Mouse (Mus musculus) left cerebral cortex, adult 8-10 months (tissue): ENCODE measurements around the gene Ehbp1. TPM values are rescaled to one million over a fixed set of nuclear protein-coding genes. Genes with fewer than 3 reads are reported as not detected.

ENCODE experiments used
- DNase-seq, 2 experiments: peaks; one replicate each; pipeline ENCODE4 v3.0.0; 2022; ENCODE audit warnings: low spot score in 2 of 2
- total RNA-seq, 4 experiments: library from RNA; stranded (reverse); gene quantifications; 2 replicates each; pipeline ENCODE4 v1.2.4; 2022

The Ehbp1 gene
- total RNA-seq, 4 experiments from 2014 or later = 49.0 to 58.4 (median 53.7) TPM

GRCm38 (mm10) chr11:22061660-22062059, 280.4 kb downstream of the Ehbp1 start:
- no peak for DNase-seq

- no peak for DNase-seq
Observed at GRCm38 (mm10) chr11:22057538-22057937, 284.6 kb downstream of the Ehbp1 start.

GRCm38 (mm10) chr11:22055908-22056307, 286.2 kb downstream of the Ehbp1 start:
- no peak for DNase-seq

GRCm38 (mm10) chr11:22053034-22053668, 288.9 kb downstream of the Ehbp1 start:
- no peak for DNase-seq

GRCm38 (mm10) chr11:22050864-22051263, 291.2 kb downstream of the Ehbp1 start:
- DNase-seq = no peak

GRCm38 (mm10) chr11:22039854-22040426, 302.2 kb downstream of the Ehbp1 start:
- no peak for DNase-seq

GRCm38 (mm10) chr11:22034564-22035105, 307.5 kb downstream of the Ehbp1 start:
- DNase-seq = no peak

- DNase-seq = no peak
Observed at GRCm38 (mm10) chr11:22033582-22033981, 308.5 kb downstream of the Ehbp1 start.

- no peak for DNase-seq
Observed at GRCm38 (mm10) chr11:22020602-22021001, 321.5 kb downstream of the Ehbp1 start.

GRCm38 (mm10) chr11:22017444-22017843, 324.6 kb downstream of the Ehbp1 start:
- no peak for DNase-seq

- DNase-seq = no peak
Observed at GRCm38 (mm10) chr11:22016341-22016740, 325.8 kb downstream of the Ehbp1 start.

GRCm38 (mm10) chr11:22008817-22009216, 333.3 kb downstream of the Ehbp1 start:
- DNase-seq = no peak

GRCm38 (mm10) chr11:22008129-22008596, 333.9 kb downstream of the Ehbp1 start:
- DNase-seq = no peak

- DNase-seq = no peak
Observed at GRCm38 (mm10) chr11:22007781-22008110, 334.3 kb downstream of the Ehbp1 start.

- peak in 1 of 2 experiments; percentile 18 for DNase-seq
Observed at GRCm38 (mm10) chr11:22007088-22007780, 334.9 kb downstream of the Ehbp1 start.

- DNase-seq = no peak
Observed at GRCm38 (mm10) chr11:22006471-22007087, 335.5 kb downstream of the Ehbp1 start.

GRCm38 (mm10) chr11:22005281-22005870, 336.7 kb downstream of the Ehbp1 start:
- DNase-seq = no peak

GRCm38 (mm10) chr11:22004331-22004841, 337.7 kb downstream of the Ehbp1 start:
- DNase-seq = no peak

GRCm38 (mm10) chr11:22003341-22003981, 338.6 kb downstream of the Ehbp1 start:
- peak in 1 of 2 experiments; percentile 16 for DNase-seq

- no peak for DNase-seq
Observed at GRCm38 (mm10) chr11:22002783-22003340, 339.2 kb downstream of the Ehbp1 start, which contains the start of gene Otx1. TSS of gene Otx1 (minus strand) at chr11:22002897.
